Mouse (Mus musculus) liver, postnatal 0 days (tissue): ENCODE results near the gene Aqp9.

Experiments
- CTCF ChIP-seq: sonication (generic); IDR thresholded peaks from 2 replicates; pipeline ENCODE4 v1.5.1; 2016; ENCODE audit warnings: antibody characterized with exemption, low read depth
- EP300 ChIP-seq: IDR thresholded peaks from 2 replicates; pipeline ENCODE4 v1.6.1; 2016; ENCODE audit warnings: antibody characterized with exemption, low read depth, mild to moderate bottlenecking

GRCm38 (mm10) chr9:71128911-71129310 lies 39.6 kb downstream of the Aqp9 start:
- TF ChIP-seq CTCF (peak; percentile 96), EP300 (no peak)
